Mouse (Mus musculus): ENCODE measurements around the gene Zdhhc14. TPM values are rescaled to one million over a fixed set of nuclear protein-coding genes. Genes with fewer than 3 reads are reported as not detected.

Zdhhc14 gene
- polyA plus RNA-seq, 1 experiment from 2014 or later: 9.4 TPM

- H3K27me3 ChIP-seq (ENCODE audit: control insufficient read depth, insufficient read depth, low read depth, low read length): no peaks in the 10 kb centered on the region
- no peaks in the 10 kb centered on the region for H3K9me3 ChIP-seq (replicated peaks; ENCODE audit: control insufficient read depth, low read length, poor library complexity, severe bottlenecking)
- H3K27ac ChIP-seq (ENCODE audit: low read length): no peak overlapping the region
- no peak for ATAC-seq
- 77% methylated on average over 8 of the region's 8 CpGs for WGBS
- no peak overlapping the region for H3K4me3 ChIP-seq (ENCODE audit: low read depth, low read length)
- no peak overlapping the region for H3K9ac ChIP-seq (ENCODE audit: low read depth, low read length)
- H3K36me3 ChIP-seq (ENCODE audit: control insufficient read depth, insufficient read depth, low read length): no peaks in the 10 kb centered on the region
- no peak overlapping the region for H3K4me2 ChIP-seq (ENCODE audit: low read length)
- peaks cover 15% of the 10 kb centered on the region for H3K4me1 ChIP-seq (ENCODE audit: control insufficient read depth, insufficient read depth, low read length)
These were observed 5.3 kb downstream of the Zdhhc14 start for GRCm38 (mm10) chr17:5497695-5498094.

- Histone ChIP-seq H3K4me1 (ENCODE audit: control insufficient read depth, insufficient read depth, low read length) (peaks cover 12% of the 10 kb centered on the region), H3K9ac (ENCODE audit: low read depth, low read length) (no peak overlapping the region), H3K27me3 (ENCODE audit: control insufficient read depth, insufficient read depth, low read depth, low read length) (no peaks in the 10 kb centered on the region), H3K4me2 (ENCODE audit: low read length) (no peak overlapping the region), H3K4me3 (ENCODE audit: low read depth, low read length) (no peak overlapping the region), H3K27ac (ENCODE audit: low read length) (no peak overlapping the region), H3K9me3 (replicated peaks; ENCODE audit: control insufficient read depth, low read length, poor library complexity, severe bottlenecking) (no peaks in the 10 kb centered on the region), H3K36me3 (ENCODE audit: control insufficient read depth, insufficient read depth, low read length) (no peaks in the 10 kb centered on the region)
- 84% methylated on average over 4 of the region's 4 CpGs for WGBS
- no peak for ATAC-seq
These were observed 6.6 kb downstream of the Zdhhc14 start for GRCm38 (mm10) chr17:5498996-5499395.

- Histone ChIP-seq H3K9me3 (replicated peaks; ENCODE audit: control insufficient read depth, low read length, poor library complexity, severe bottlenecking) (no peaks in the 10 kb centered on the region), H3K27ac (ENCODE audit: low read length) (no peak overlapping the region), H3K4me3 (ENCODE audit: low read depth, low read length) (no peak overlapping the region), H3K9ac (ENCODE audit: low read depth, low read length) (no peak overlapping the region), H3K4me1 (ENCODE audit: control insufficient read depth, insufficient read depth, low read length) (peaks cover 4% of the 10 kb centered on the region; the same call in 1 of the 2 replicates), H3K36me3 (ENCODE audit: control insufficient read depth, insufficient read depth, low read length) (no peaks in the 10 kb centered on the region), H3K27me3 (ENCODE audit: control insufficient read depth, insufficient read depth, low read depth, low read length) (no peaks in the 10 kb centered on the region), H3K4me2 (ENCODE audit: low read length) (no peak overlapping the region)
- no peak for ATAC-seq
- 90% methylated on average over 8 of the region's 8 CpGs for WGBS
These were observed 11.8 kb downstream of the Zdhhc14 start for GRCm38 (mm10) chr17:5503981-5504760.

- Histone ChIP-seq H3K4me1 (ENCODE audit: control insufficient read depth, insufficient read depth, low read length) (peaks cover 4% of the 10 kb centered on the region; the same call in 1 of the 2 replicates), H3K9ac (ENCODE audit: low read depth, low read length) (no peak overlapping the region), H3K4me2 (ENCODE audit: low read length) (no peak overlapping the region), H3K27ac (ENCODE audit: low read length) (no peak overlapping the region), H3K9me3 (replicated peaks; ENCODE audit: control insufficient read depth, low read length, poor library complexity, severe bottlenecking) (no peaks in the 10 kb centered on the region), H3K27me3 (ENCODE audit: control insufficient read depth, insufficient read depth, low read depth, low read length) (no peaks in the 10 kb centered on the region), H3K4me3 (ENCODE audit: low read depth, low read length) (no peak overlapping the region), H3K36me3 (ENCODE audit: control insufficient read depth, insufficient read depth, low read length) (no peaks in the 10 kb centered on the region)
- no peak for ATAC-seq
- WGBS: 85% methylated on average over 4 of the region's 4 CpGs
These were observed 12.6 kb downstream of the Zdhhc14 start for GRCm38 (mm10) chr17:5504969-5505368.

- no peak overlapping the region for H3K4me3 ChIP-seq (ENCODE audit: low read depth, low read length)
- H3K4me2 ChIP-seq (ENCODE audit: low read length): no peak overlapping the region
- WGBS: 61% methylated on average over 7 of the region's 7 CpGs
- no peak overlapping the region for H3K27ac ChIP-seq (ENCODE audit: low read length)
- no peaks in the 10 kb centered on the region for H3K27me3 ChIP-seq (ENCODE audit: control insufficient read depth, insufficient read depth, low read depth, low read length)
- no peak overlapping the region for H3K9ac ChIP-seq (ENCODE audit: low read depth, low read length)
- ATAC-seq: no peak
- H3K9me3 ChIP-seq (replicated peaks; ENCODE audit: control insufficient read depth, low read length, poor library complexity, severe bottlenecking): no peaks in the 10 kb centered on the region
- H3K36me3 ChIP-seq (ENCODE audit: control insufficient read depth, insufficient read depth, low read length): no peaks in the 10 kb centered on the region
- H3K4me1 ChIP-seq (ENCODE audit: control insufficient read depth, insufficient read depth, low read length): peaks cover 4% of the 10 kb centered on the region; the same call in 1 of the 2 replicates
These were observed 14.2 kb downstream of the Zdhhc14 start for GRCm38 (mm10) chr17:5506553-5506952.

- Histone ChIP-seq H3K4me3 (ENCODE audit: low read depth, low read length) (no peak overlapping the region), H3K9ac (ENCODE audit: low read depth, low read length) (no peak overlapping the region), H3K9me3 (replicated peaks; ENCODE audit: control insufficient read depth, low read length, poor library complexity, severe bottlenecking) (no peaks in the 10 kb centered on the region), H3K4me2 (ENCODE audit: low read length) (no peak overlapping the region), H3K36me3 (ENCODE audit: control insufficient read depth, insufficient read depth, low read length) (no peaks in the 10 kb centered on the region), H3K27ac (ENCODE audit: low read length) (no peak overlapping the region), H3K4me1 (ENCODE audit: control insufficient read depth, insufficient read depth, low read length) (peaks cover 4% of the 10 kb centered on the region; the same call in 1 of the 2 replicates), H3K27me3 (ENCODE audit: control insufficient read depth, insufficient read depth, low read depth, low read length) (no peaks in the 10 kb centered on the region)
- no peak for ATAC-seq
- WGBS: 76% methylated on average over 5 of the region's 5 CpGs
These were observed 14.6 kb downstream of the Zdhhc14 start for GRCm38 (mm10) chr17:5506988-5507387.

- H3K4me1 ChIP-seq (ENCODE audit: control insufficient read depth, insufficient read depth, low read length): peaks cover 4% of the 10 kb centered on the region; the same call in 1 of the 2 replicates
- H3K4me3 ChIP-seq (ENCODE audit: low read depth, low read length): no peak overlapping the region
- H3K27me3 ChIP-seq (ENCODE audit: control insufficient read depth, insufficient read depth, low read depth, low read length): no peaks in the 10 kb centered on the region
- ATAC-seq: no peak
- WGBS: 81% methylated on average over 4 of the region's 4 CpGs
- no peaks in the 10 kb centered on the region for H3K9me3 ChIP-seq (replicated peaks; ENCODE audit: control insufficient read depth, low read length, poor library complexity, severe bottlenecking)
- H3K4me2 ChIP-seq (ENCODE audit: low read length): no peak overlapping the region
- no peak overlapping the region for H3K9ac ChIP-seq (ENCODE audit: low read depth, low read length)
- no peaks in the 10 kb centered on the region for H3K36me3 ChIP-seq (ENCODE audit: control insufficient read depth, insufficient read depth, low read length)
- no peak overlapping the region for H3K27ac ChIP-seq (ENCODE audit: low read length)
These were observed 15.7 kb downstream of the Zdhhc14 start for GRCm38 (mm10) chr17:5508030-5508429.

GRCm38 (mm10) chr17:5510564-5510963 lies 18.2 kb downstream of the Zdhhc14 start:
- Histone ChIP-seq H3K27ac (ENCODE audit: low read length) (no peak overlapping the region), H3K4me2 (ENCODE audit: low read length) (no peak overlapping the region), H3K4me3 (ENCODE audit: low read depth, low read length) (no peak overlapping the region), H3K36me3 (ENCODE audit: control insufficient read depth, insufficient read depth, low read length) (no peaks in the 10 kb centered on the region), H3K27me3 (ENCODE audit: control insufficient read depth, insufficient read depth, low read depth, low read length) (no peaks in the 10 kb centered on the region), H3K9ac (ENCODE audit: low read depth, low read length) (no peak overlapping the region), H3K9me3 (replicated peaks; ENCODE audit: control insufficient read depth, low read length, poor library complexity, severe bottlenecking) (no peaks in the 10 kb centered on the region), H3K4me1 (ENCODE audit: control insufficient read depth, insufficient read depth, low read length) (peaks cover 4% of the 10 kb centered on the region; the same call in 1 of the 2 replicates)
- WGBS: 84% methylated on average over 9 of the region's 9 CpGs
- no peak for ATAC-seq

- 89% methylated on average over 6 of the region's 6 CpGs for WGBS
- Histone ChIP-seq H3K4me1 (ENCODE audit: control insufficient read depth, insufficient read depth, low read length) (no peaks in the 10 kb centered on the region), H3K4me3 (ENCODE audit: low read depth, low read length) (no peak overlapping the region), H3K9ac (ENCODE audit: low read depth, low read length) (no peak overlapping the region), H3K27me3 (ENCODE audit: control insufficient read depth, insufficient read depth, low read depth, low read length) (no peaks in the 10 kb centered on the region), H3K9me3 (replicated peaks; ENCODE audit: control insufficient read depth, low read length, poor library complexity, severe bottlenecking) (no peaks in the 10 kb centered on the region), H3K27ac (ENCODE audit: low read length) (no peak overlapping the region), H3K36me3 (ENCODE audit: control insufficient read depth, insufficient read depth, low read length) (no peaks in the 10 kb centered on the region), H3K4me2 (ENCODE audit: low read length) (no peak overlapping the region)
- no peak for ATAC-seq
These were observed 19.4 kb downstream of the Zdhhc14 start for GRCm38 (mm10) chr17:5511724-5512123.
